Mouse (Mus musculus) heart, embryonic 16.5 days (tissue): Measurements from ENCODE around the gene Gm37240. TPM values are rescaled to one million over a fixed set of nuclear protein-coding genes. Genes with fewer than 3 reads are reported as not detected.

Experiments
- ATAC-seq: fragments of 200-750 bp; cut with Nextera tagmentation; replicated peaks from 2 replicates; pipeline ENCODE4 v1.8.0; 2017; ENCODE audit warnings: moderate number of reproducible peaks; ENCODE audit not compliant: insufficient read depth, low FRiP score; ENCODE audit errors: extremely low read depth
- H3K27ac ChIP-seq: fragments of 300-500 bp; sonication (generic); 2 replicates; pipeline ENCODE4 v1.5.1; 2014; ENCODE audit warnings: mild to moderate bottlenecking, low read length, control low read depth, moderate library complexity
- H3K27me3 ChIP-seq: fragments of 300-500 bp; sonication (generic); 2 replicates; pipeline ENCODE4 v1.6.1; 2014; ENCODE audit warnings: low read length, mixed read lengths; ENCODE audit not compliant: control insufficient read depth, insufficient read depth
- H3K36me3 ChIP-seq: fragments of 300-500 bp; sonication (generic); 2 replicates; pipeline ENCODE4 v1.6.1; 2014; ENCODE audit not compliant: control insufficient read depth, insufficient read depth
- H3K4me1 ChIP-seq: fragments of 300-500 bp; sonication (generic); 2 replicates; pipeline ENCODE4 v1.6.1; 2014; ENCODE audit warnings: low read length, mixed read lengths; ENCODE audit not compliant: control insufficient read depth, insufficient read depth
- H3K4me2 ChIP-seq: fragments of 300-500 bp; sonication (generic); 2 replicates; pipeline ENCODE4 v1.6.1; 2014; ENCODE audit warnings: low read depth, mild to moderate bottlenecking, control low read depth, low read length
- H3K4me3 ChIP-seq: fragments of 300-500 bp; sonication (generic); 2 replicates; pipeline ENCODE4 v1.5.1; 2014; ENCODE audit warnings: mild to moderate bottlenecking, control low read depth, low read length
- H3K9ac ChIP-seq: fragments of 300-500 bp; sonication (generic); 2 replicates; pipeline ENCODE4 v1.6.1; 2014; ENCODE audit warnings: low read length, control low read depth
- H3K9me3 ChIP-seq: fragments of 300-500 bp; sonication (generic); replicated peaks from 2 replicates; pipeline ENCODE4 v1.6.1; 2016; ENCODE audit warnings: low read length; ENCODE audit not compliant: control insufficient read depth
- WGBS: fragments of 180-500 bp; shearing (Covaris S2); extraction: QIAGEN DNeasy Blood & Tissue Kit; methylation state at CpG from one replicate; pipeline ENCODE4 v1.1.7; 2014; 5-methylcytosine and 5-hydroxymethylcytosine counted together
- polyA plus RNA-seq: library from polyadenylated mRNA; unstranded; fragments of >200 nt; fragmentation: Nextera tagmentation; extraction: Ambion mirVana; gene quantifications from 2 replicates; pipeline ENCODE4 v1.2.1, GENCODE M21; 2015

The Gm37240 gene
- polyA plus RNA-seq, 1 experiment from 2014 or later: 18.4 TPM

- no peaks in the 10 kb centered on the region for H3K27me3 ChIP-seq
- no peaks in the 10 kb centered on the region for H3K9me3 ChIP-seq
- H3K36me3 ChIP-seq: no peaks in the 10 kb centered on the region; the same call in 1 of the 2 replicates
- H3K27ac ChIP-seq: no peak overlapping the region
- H3K9ac ChIP-seq: no peak overlapping the region
- H3K4me3 ChIP-seq: no peak overlapping the region
- no peak for ATAC-seq
- WGBS: 85% methylated on average over 1 of the region's 1 CpGs
- H3K4me1 ChIP-seq: no peaks in the 10 kb centered on the region; the same call in 1 of the 2 replicates
- no peak overlapping the region for H3K4me2 ChIP-seq
Measured at GRCm38 (mm10) chr3:84541881-84542280, 1345.4 kb downstream of the Gm37240 start.

GRCm38 (mm10) chr3:84540640-84541039 lies 1346.7 kb downstream of the Gm37240 start:
- ATAC-seq: no peak
- Histone ChIP-seq H3K36me3 (no peaks in the 10 kb centered on the region; the same call in 1 of the 2 replicates), H3K9me3 (no peaks in the 10 kb centered on the region), H3K4me3 (no peak overlapping the region), H3K27me3 (no peaks in the 10 kb centered on the region), H3K4me2 (no peak overlapping the region), H3K9ac (no peak overlapping the region), H3K27ac (no peak overlapping the region), H3K4me1 (no peaks in the 10 kb centered on the region; the same call in 1 of the 2 replicates)

- H3K4me2 ChIP-seq: no peak overlapping the region
- H3K9me3 ChIP-seq: no peaks in the 10 kb centered on the region
- no peak overlapping the region for H3K4me3 ChIP-seq
- H3K9ac ChIP-seq: no peak overlapping the region
- H3K27ac ChIP-seq: no peak overlapping the region
- WGBS: 76% methylated on average over 6 of the region's 6 CpGs
- H3K27me3 ChIP-seq: no peaks in the 10 kb centered on the region
- no peak for ATAC-seq
- no peaks in the 10 kb centered on the region; the same call in 1 of the 2 replicates for H3K4me1 ChIP-seq
- H3K36me3 ChIP-seq: no peaks in the 10 kb centered on the region; the same call in 1 of the 2 replicates
Measured at GRCm38 (mm10) chr3:84536987-84537386, 1350.3 kb downstream of the Gm37240 start.

- no peak for ATAC-seq
- WGBS: 76% methylated on average over 5 of the region's 5 CpGs
- Histone ChIP-seq H3K27ac (no peak overlapping the region), H3K9me3 (no peaks in the 10 kb centered on the region), H3K4me2 (no peak overlapping the region), H3K4me3 (no peak overlapping the region), H3K4me1 (no peaks in the 10 kb centered on the region; the same call in 1 of the 2 replicates), H3K9ac (no peak overlapping the region), H3K36me3 (no peaks in the 10 kb centered on the region), H3K27me3 (no peaks in the 10 kb centered on the region)
Measured at GRCm38 (mm10) chr3:84533227-84533626, 1354.1 kb downstream of the Gm37240 start.

- Histone ChIP-seq H3K27ac (no peak overlapping the region), H3K4me2 (no peak overlapping the region), H3K9ac (no peak overlapping the region), H3K36me3 (no peaks in the 10 kb centered on the region; the same call in 1 of the 2 replicates), H3K4me1 (peaks cover 7% of the 10 kb centered on the region), H3K4me3 (no peak overlapping the region), H3K9me3 (no peaks in the 10 kb centered on the region), H3K27me3 (no peaks in the 10 kb centered on the region)
- no peak for ATAC-seq
- 80% methylated on average over 2 of the region's 2 CpGs for WGBS
Measured at GRCm38 (mm10) chr3:84529021-84529420, 1358.3 kb downstream of the Gm37240 start.

GRCm38 (mm10) chr3:84524952-84525351 lies 1362.4 kb downstream of the Gm37240 start:
- Histone ChIP-seq H3K4me1 (peaks cover 7% of the 10 kb centered on the region), H3K36me3 (no peaks in the 10 kb centered on the region; the same call in 1 of the 2 replicates), H3K27ac (no peak overlapping the region), H3K4me3 (no peak overlapping the region), H3K4me2 (no peak overlapping the region), H3K27me3 (no peaks in the 10 kb centered on the region), H3K9me3 (no peaks in the 10 kb centered on the region), H3K9ac (no peak overlapping the region)
- 71% methylated on average over 1 of the region's 1 CpGs for WGBS
- no peak for ATAC-seq

GRCm38 (mm10) chr3:84516163-84516562 lies 1371.2 kb downstream of the Gm37240 start:
- Histone ChIP-seq H3K27me3 (no peaks in the 10 kb centered on the region), H3K4me2 (no peak overlapping the region), H3K27ac (no peak overlapping the region), H3K36me3 (peaks cover 6% of the 10 kb centered on the region; the same call in 1 of the 2 replicates), H3K9me3 (no peaks in the 10 kb centered on the region), H3K9ac (no peak overlapping the region), H3K4me1 (peaks cover 6% of the 10 kb centered on the region; the same call in 1 of the 2 replicates), H3K4me3 (no peak overlapping the region)
- WGBS: 90% methylated on average over 3 of the region's 3 CpGs
- no peak for ATAC-seq

GRCm38 (mm10) chr3:84512774-84513515 lies 1374.4 kb downstream of the Gm37240 start:
- 0 out of 2 replicates have a peak, but pooled peaks cover 6% of the 10 kb centered on the region for H3K36me3 ChIP-seq
- no peak overlapping the region for H3K4me2 ChIP-seq
- H3K4me3 ChIP-seq: no peak overlapping the region
- H3K27me3 ChIP-seq: no peaks in the 10 kb centered on the region
- H3K4me1 ChIP-seq: peaks cover 6% of the 10 kb centered on the region; the same call in 1 of the 2 replicates
- no peaks in the 10 kb centered on the region for H3K9me3 ChIP-seq
- no peak overlapping the region for H3K27ac ChIP-seq
- no peak overlapping the region for H3K9ac ChIP-seq
- WGBS: 67% methylated on average over 6 of the region's 6 CpGs
- no peak for ATAC-seq

- Histone ChIP-seq H3K4me3 (no peak overlapping the region), H3K4me1 (no peaks in the 10 kb centered on the region), H3K4me2 (no peak overlapping the region), H3K9me3 (no peaks in the 10 kb centered on the region), H3K9ac (no peak overlapping the region), H3K27ac (no peak overlapping the region), H3K27me3 (no peaks in the 10 kb centered on the region), H3K36me3 (peaks cover 7% of the 10 kb centered on the region; the same call in 1 of the 2 replicates)
- ATAC-seq: no peak
- 73% methylated on average over 4 of the region's 4 CpGs for WGBS
Measured at GRCm38 (mm10) chr3:84505193-84505592, 1382.1 kb downstream of the Gm37240 start.
